Mouse (Mus musculus) spleen, adult 2 months (tissue): ENCODE data around the gene Grcc10.

Experiments
- CTCF ChIP-seq: fragments of 200-500 bp; IDR thresholded peaks from 2 replicates; pipeline ENCODE4 v1.5.1; 2011; ENCODE audit warnings: mild to moderate bottlenecking, inconsistent platforms; ENCODE audit not compliant: insufficient read depth, insufficient read length, insufficient replicate concordance; ENCODE audit errors: extremely low read depth
- POLR2A ChIP-seq: fragments of 200-500 bp; IDR thresholded peaks from 2 replicates; pipeline ENCODE4 v1.6.1; 2011; ENCODE audit warnings: low read depth, low read length, inconsistent platforms

DNA sequence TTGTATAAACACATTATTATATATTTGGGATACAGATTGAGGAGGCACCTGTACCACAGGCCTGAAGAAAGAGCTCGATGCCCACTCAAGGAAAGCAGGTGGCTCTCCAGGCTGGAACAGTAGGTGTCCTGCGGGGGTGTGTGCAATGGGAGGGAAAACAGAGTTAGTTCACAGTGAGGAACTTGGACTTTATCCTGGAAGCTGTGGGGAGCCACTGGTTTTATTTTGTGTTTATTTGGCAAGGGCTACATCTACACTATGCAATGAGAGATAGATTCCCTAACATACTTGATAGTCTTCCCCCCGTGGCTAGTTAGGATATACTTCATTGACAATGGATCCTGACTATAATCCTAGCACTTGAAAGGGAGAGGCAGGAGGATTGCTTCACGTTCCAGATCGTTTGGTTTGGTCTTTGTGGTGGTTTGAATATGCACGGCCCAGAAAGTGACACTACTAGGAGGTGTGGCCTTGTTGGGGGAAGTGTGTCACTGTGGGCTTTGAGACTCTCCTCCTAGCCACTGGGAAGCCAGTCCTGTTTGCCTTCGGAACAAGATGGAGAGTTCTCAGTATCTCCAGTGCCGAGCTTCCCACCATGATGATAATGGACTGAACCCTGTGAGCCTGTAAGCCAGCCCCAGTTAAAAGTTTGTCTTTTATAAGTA, 45.7 kb upstream of the Grcc10 start:
- no peak for TF ChIP-seq CTCF
- no peak for TF ChIP-seq POLR2A
